In the genomic region with DNA sequence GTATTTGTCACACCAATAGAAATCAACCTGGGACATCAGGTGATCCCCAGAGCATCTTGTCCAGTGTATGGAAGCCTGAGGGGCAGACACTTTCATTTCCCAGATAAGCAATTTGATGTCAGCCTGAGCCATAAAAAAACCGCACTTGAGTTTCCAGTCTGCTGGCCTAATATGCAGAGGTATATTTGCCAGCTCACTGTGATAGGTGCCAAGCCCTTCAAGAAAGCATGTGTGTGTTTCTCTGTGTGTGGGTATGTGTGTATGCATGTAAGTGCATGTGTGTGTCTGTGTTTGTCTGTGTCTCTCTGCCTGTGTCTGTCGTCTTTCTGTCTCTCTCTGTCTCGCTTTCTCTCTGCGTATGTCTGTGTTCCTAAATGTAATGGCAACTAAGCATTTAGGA, we compare ENCODE assay signal across 25 mouse cellular contexts. TPM values are rescaled to one million over a fixed set of nuclear protein-coding genes. Genes with fewer than 3 reads are reported as not detected.
DNase-seq lines count a peak whose midpoint lies in the region; ATAC-seq lines count a peak whose summit lies in the region.
"Had no signal": no experiment of that assay in that cellular context is flagged by ENCODE, and none has a peak within 500 bp of the region (broad histone marks: within the 10 kb centered on the region; RNA-seq: fewer than 3 reads in every experiment).

No protein-coding gene starts in this region.

- 88% methylated on average over 4 of the region's 4 CpGs for WGBS in heart, embryonic 13.5 days
- 90% methylated on average over 4 of the region's 4 CpGs for WGBS in hindbrain, embryonic 14.5 days
- 95% methylated on average over 4 of the region's 4 CpGs for WGBS in hindbrain, embryonic 10.5 days
- WGBS in kidney, embryonic 15.5 days = 89% methylated on average over 4 of the region's 4 CpGs

- peak; percentile 65 to 72 for DNase-seq in cerebellum, postnatal 10 days
- no peak for DNase-seq in cerebellum, adult 18-20 months
- no peak for DNase-seq in heart, adult 11 months
- no peak for DNase-seq in hindbrain, embryonic 14.5 days (ENCODE audit: low spot score)
- no peak for DNase-seq in hindbrain, embryonic 10.5 days (ENCODE audit: low spot score)
- DNase-seq: adrenal gland, adult 8-10 months; adrenal gland, postnatal 36 days; B cell, adult 2 months; cerebellum, adult 11 months; cerebellum, adult 9-10 months; forebrain, postnatal 0 days; gastrocnemius, postnatal 25 days; heart, adult 18-20 months; heart, postnatal 14 days; kidney, adult 11 months; kidney, adult 9 months had no signal

- H3K27me3 ChIP-seq in heart, embryonic 13.5 days (replicated peaks) = no peaks in the 10 kb centered on the region
- H3K27me3 ChIP-seq in hindbrain, embryonic 14.5 days (ENCODE audit: control insufficient read depth, insufficient read depth, low read length) = no peaks in the 10 kb centered on the region
- H3K27me3 ChIP-seq in hindbrain, embryonic 10.5 days (ENCODE audit: insufficient read depth, poor library complexity, severe bottlenecking) = no peaks in the 10 kb centered on the region
- H3K27me3 ChIP-seq in kidney, embryonic 15.5 days = no peaks in the 10 kb centered on the region
- H3K27me3 ChIP-seq: embryonic facial prominence, embryonic 12.5 days; forebrain, embryonic 12.5 days; heart, embryonic 12.5 days; hindbrain, embryonic 12.5 days had no signal

- no peak overlapping the region for H3K4me2 ChIP-seq in heart, embryonic 13.5 days
- H3K4me2 ChIP-seq in hindbrain, embryonic 14.5 days (replicated peaks) = no peak overlapping the region
- H3K4me2 ChIP-seq in kidney, embryonic 15.5 days = no peak overlapping the region
- H3K4me2 ChIP-seq: embryonic facial prominence, embryonic 12.5 days; forebrain, embryonic 12.5 days; heart, embryonic 12.5 days; hindbrain, embryonic 12.5 days had no signal

- no peak overlapping the region for H3K4me3 ChIP-seq in heart, embryonic 13.5 days
- no peak overlapping the region for H3K4me3 ChIP-seq in hindbrain, embryonic 14.5 days (replicated peaks; ENCODE audit: low read length)
- no peak overlapping the region for H3K4me3 ChIP-seq in hindbrain, embryonic 10.5 days
- H3K4me3 ChIP-seq in kidney, embryonic 15.5 days (replicated peaks) = no peak overlapping the region
- H3K4me3 ChIP-seq: embryonic facial prominence, embryonic 12.5 days; forebrain, embryonic 12.5 days; heart, embryonic 12.5 days; hindbrain, embryonic 12.5 days had no signal

- no peaks in the 10 kb centered on the region for H3K9me3 ChIP-seq in heart, embryonic 13.5 days
- no peaks in the 10 kb centered on the region for H3K9me3 ChIP-seq in hindbrain, embryonic 14.5 days (ENCODE audit: control insufficient read depth, low read length)
- no peaks in the 10 kb centered on the region for H3K9me3 ChIP-seq in hindbrain, embryonic 10.5 days
- no peaks in the 10 kb centered on the region for H3K9me3 ChIP-seq in kidney, embryonic 15.5 days (replicated peaks)
- H3K9me3 ChIP-seq: embryonic facial prominence, embryonic 12.5 days; forebrain, embryonic 12.5 days; G1E; hindbrain, embryonic 12.5 days had no signal

- no peak overlapping the region for H3K9ac ChIP-seq in heart, embryonic 13.5 days
- H3K9ac ChIP-seq in hindbrain, embryonic 14.5 days = no peak overlapping the region
- no peak overlapping the region for H3K9ac ChIP-seq in kidney, embryonic 15.5 days
- H3K9ac ChIP-seq: embryonic facial prominence, embryonic 12.5 days; forebrain, embryonic 12.5 days; forebrain, postnatal 0 days; heart, embryonic 12.5 days; hindbrain, embryonic 12.5 days had no signal

- no peak for ATAC-seq in heart, embryonic 13.5 days (ENCODE audit: extremely low read depth, insufficient number of reproducible peaks, low FRiP score, low TSS enrichment)
- no peak for ATAC-seq in hindbrain, embryonic 14.5 days (ENCODE audit: low FRiP score)
- no peak for ATAC-seq in kidney, embryonic 15.5 days (replicated peaks; ENCODE audit: low FRiP score)
- ATAC-seq: CD4-positive, CD25-positive, alpha-beta regulatory T cell, adult 4 months; forebrain, postnatal 0 days; hindbrain, postnatal 0 days had no signal

- H3K36me3 ChIP-seq in heart, embryonic 13.5 days = peaks cover 12% of the 10 kb centered on the region
- 0 out of 2 replicates have a peak, but pooled peaks cover under 1% of the 10 kb centered on the region for H3K36me3 ChIP-seq in hindbrain, embryonic 14.5 days (replicated peaks; ENCODE audit: control insufficient read depth, insufficient read depth)
- peaks cover 6% of the 10 kb centered on the region; the same call in 1 of the 2 replicates for H3K36me3 ChIP-seq in hindbrain, embryonic 10.5 days
- H3K36me3 ChIP-seq in kidney, embryonic 15.5 days = 0 out of 2 replicates have a peak, but pooled peaks cover 4% of the 10 kb centered on the region
- H3K36me3 ChIP-seq: embryonic facial prominence, embryonic 12.5 days; hindbrain, embryonic 12.5 days had no signal

- H3K4me1 ChIP-seq in heart, embryonic 13.5 days = peaks cover 26% of the 10 kb centered on the region
- no peaks in the 10 kb centered on the region for H3K4me1 ChIP-seq in hindbrain, embryonic 14.5 days (replicated peaks; ENCODE audit: control insufficient read depth, insufficient read depth, low read length)
- H3K4me1 ChIP-seq in hindbrain, embryonic 10.5 days (replicated peaks) = no peaks in the 10 kb centered on the region
- H3K4me1 ChIP-seq in kidney, embryonic 15.5 days = 0 out of 2 replicates have a peak, but pooled peaks cover 3% of the 10 kb centered on the region
- H3K4me1 ChIP-seq: embryonic facial prominence, embryonic 12.5 days; forebrain, embryonic 12.5 days; hindbrain, embryonic 12.5 days had no signal

- H3K27ac ChIP-seq in heart, embryonic 13.5 days (replicated peaks) = peak overlapping the region; percentile 48; the same call in 1 of the 2 replicates
- 0 out of 2 replicates have a peak overlapping the region, but pooled peaks have one; percentile 67 for H3K27ac ChIP-seq in hindbrain, embryonic 14.5 days
- H3K27ac ChIP-seq in hindbrain, embryonic 10.5 days = no peak overlapping the region
- H3K27ac ChIP-seq in kidney, embryonic 15.5 days = no peak overlapping the region
- H3K27ac ChIP-seq: embryonic facial prominence, embryonic 12.5 days; forebrain, embryonic 12.5 days; hindbrain, embryonic 12.5 days; hindbrain, postnatal 0 days had no signal

RNA-seq across cellular contexts. Expression of a gene that starts 22.4 kb away (rescaled TPM):
- polyA plus RNA-seq in heart, embryonic 13.5 days (2015; fragmentation: Nextera tagmentation; extraction: Ambion mirVana) = 4.9 and 5.9 TPM in 2 replicates
- 0.43 and 0.82 TPM in 2 replicates for polyA plus RNA-seq in hindbrain, embryonic 14.5 days (2014; fragmentation: Nextera tagmentation; extraction: Ambion mirVana)
- 5.2 and 6.1 TPM in 2 replicates for polyA plus RNA-seq in hindbrain, embryonic 10.5 days (2016; fragmentation: Nextera tagmentation; extraction: Ambion mirVana)
- polyA plus RNA-seq in kidney, embryonic 15.5 days (2015; fragmentation: Nextera tagmentation; extraction: Ambion mirVana) = 2.2 and 2.3 TPM in 2 replicates

RNA-seq across cellular contexts. Expression of a gene that starts 25.3 kb away (rescaled TPM):
- polyA plus RNA-seq in heart, embryonic 13.5 days (2015; fragmentation: Nextera tagmentation; extraction: Ambion mirVana) = 750 and 845 TPM in 2 replicates
- 455 and 483 TPM in 2 replicates for polyA plus RNA-seq in hindbrain, embryonic 14.5 days (2014; fragmentation: Nextera tagmentation; extraction: Ambion mirVana)
- 238 and 265 TPM in 2 replicates for polyA plus RNA-seq in hindbrain, embryonic 10.5 days (2016; fragmentation: Nextera tagmentation; extraction: Ambion mirVana)
- 519 and 576 TPM in 2 replicates for polyA plus RNA-seq in kidney, embryonic 15.5 days (2015; fragmentation: Nextera tagmentation; extraction: Ambion mirVana)

RNA-seq across cellular contexts. Expression of a gene that starts 41.9 kb away (rescaled TPM):
- 58.2 and 60.7 TPM in 2 replicates for polyA plus RNA-seq in heart, embryonic 13.5 days (2015; fragmentation: Nextera tagmentation; extraction: Ambion mirVana)
- 56.8 and 62.8 TPM in 2 replicates for polyA plus RNA-seq in hindbrain, embryonic 14.5 days (2014; fragmentation: Nextera tagmentation; extraction: Ambion mirVana)
- 130 and 134 TPM in 2 replicates for polyA plus RNA-seq in hindbrain, embryonic 10.5 days (2016; fragmentation: Nextera tagmentation; extraction: Ambion mirVana)
- polyA plus RNA-seq in kidney, embryonic 15.5 days (2015; fragmentation: Nextera tagmentation; extraction: Ambion mirVana) = 91.8 and 105 TPM in 2 replicates

RNA-seq across cellular contexts. Expression of a gene that starts 58.1 kb away (rescaled TPM):
- polyA plus RNA-seq in heart, embryonic 13.5 days (2015; fragmentation: Nextera tagmentation; extraction: Ambion mirVana) = 0.33 and 0.52 TPM in 2 replicates
- polyA plus RNA-seq in hindbrain, embryonic 14.5 days (2014; fragmentation: Nextera tagmentation; extraction: Ambion mirVana) = 0.39 and 0.51 TPM in 2 replicates
- 0.46 and 0.78 TPM in 2 replicates for polyA plus RNA-seq in hindbrain, embryonic 10.5 days (2016; fragmentation: Nextera tagmentation; extraction: Ambion mirVana)
- 0.73 and 1.1 TPM in 2 replicates for polyA plus RNA-seq in kidney, embryonic 15.5 days (2015; fragmentation: Nextera tagmentation; extraction: Ambion mirVana)
- polyA plus RNA-seq: G1E had no signal

Comparison
In these comparisons a context has a peak if more than half of its experiments do, and no peak if none do; other contexts are left out.
1. DNase-seq: peak in cerebellum, postnatal 10 days (2 of 2); none in cerebellum, adult 18-20 months (0 of 2), heart, adult 11 months (single experiment), hindbrain, embryonic 14.5 days (single experiment) and hindbrain, embryonic 10.5 days (single experiment).
2. H3K27ac ChIP-seq: peak in heart, embryonic 13.5 days (single experiment) and hindbrain, embryonic 14.5 days (single experiment); none in hindbrain, embryonic 10.5 days (single experiment) and kidney, embryonic 15.5 days (single experiment).